Comparison of ENCODE assay signal across 8 mouse cellular contexts in the genomic region with DNA sequence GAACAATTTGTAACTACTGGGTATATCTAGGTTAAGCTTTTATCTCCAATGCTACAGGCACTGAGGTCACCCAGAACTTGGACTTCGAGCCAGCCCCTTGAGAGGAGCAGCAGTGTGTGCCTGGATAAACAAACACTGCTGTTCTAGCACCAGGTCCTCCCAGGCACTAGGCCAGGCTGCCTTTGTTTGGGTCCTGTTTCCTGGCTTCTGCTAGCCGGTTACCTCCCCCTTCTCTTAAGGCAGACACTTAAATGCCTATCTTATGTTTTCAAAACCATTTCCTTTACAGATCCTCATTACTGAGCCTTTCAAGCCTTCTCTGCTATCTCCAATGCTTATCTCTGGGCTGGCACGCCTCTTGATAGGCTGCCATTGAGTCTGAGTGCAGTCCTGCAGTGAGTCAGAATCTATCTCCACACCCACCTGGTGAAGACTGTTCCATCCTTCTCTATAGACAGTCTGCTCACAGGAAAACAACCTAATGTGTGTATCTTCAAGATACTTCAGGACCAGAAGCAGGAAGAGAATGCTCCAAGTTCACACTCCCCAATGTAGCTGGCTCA. TPM values are rescaled to one million over a fixed set of nuclear protein-coding genes. Genes with fewer than 3 reads are reported as not detected.
DNase-seq lines count a peak whose midpoint lies in the region; ATAC-seq and TF ChIP-seq lines count a peak whose summit lies in the region.

No protein-coding gene starts in this region.

- no peaks in the 10 kb centered on the region for H3K27me3 ChIP-seq in heart, embryonic 14.5 days (ENCODE audit: control insufficient read depth, insufficient read depth, low read length)
- no peaks in the 10 kb centered on the region for H3K27me3 ChIP-seq in thymus, adult 2 months (ENCODE audit: control insufficient read depth, insufficient read depth, low read length)

- no peaks in the 10 kb centered on the region for H3K9me3 ChIP-seq in heart, embryonic 14.5 days (ENCODE audit: control insufficient read depth, low read length)

- H3K27ac ChIP-seq in heart, embryonic 14.5 days (replicated peaks in 1 of 2; ENCODE audit: control insufficient read depth in 1 of 2, insufficient read depth in 1 of 2, low read depth in 2 of 2, low read length in 2 of 2): peak overlapping the region; percentile 78 to 86
- peak overlapping the region; percentile 98 for H3K27ac ChIP-seq in thymus, adult 2 months (ENCODE audit: control insufficient read depth, insufficient read depth, low read length)

- peak; percentile 28 to 60 for DNase-seq in frontal cortex, adult 2 months (ENCODE audit: extremely low spot score in 1 of 2, low spot score in 1 of 2)
- no peak for DNase-seq in frontal cortex, postnatal 25 days (ENCODE audit: low spot score in 2 of 2)
- DNase-seq in cerebellum, postnatal 14 days: peak; percentile 33 to 49
- DNase-seq in kidney, postnatal 14 days: peak; percentile 76
- peak; percentile 89 for DNase-seq in lung, postnatal 25 days (ENCODE audit: low spot score)
- DNase-seq in thymus, adult 2 months: peak; percentile 47

- H3K4me2 ChIP-seq in heart, embryonic 14.5 days (ENCODE audit: low read length): peak overlapping the region; percentile 29

- 3% methylated on average over 3 of the region's 3 CpGs for WGBS in heart, embryonic 14.5 days
- WGBS in thymus, adult 2 months: under 1% methylated on average over 3 of the region's 3 CpGs

- peak overlapping the region; percentile 21 for H3K9ac ChIP-seq in heart, embryonic 14.5 days (ENCODE audit: low read length)

- no peaks in the 10 kb centered on the region for H3K36me3 ChIP-seq in heart, embryonic 14.5 days (ENCODE audit: control insufficient read depth, insufficient read depth, low read length)
- no peaks in the 10 kb centered on the region for H3K36me3 ChIP-seq in thymus, adult 2 months (ENCODE audit: control insufficient read depth, insufficient read depth, low read length)

- no peak overlapping the region for H3K4me3 ChIP-seq in heart, embryonic 14.5 days (ENCODE audit: control insufficient read depth in 1 of 2, insufficient read depth in 1 of 2, low read depth in 1 of 2, low read length in 2 of 2)
- H3K4me3 ChIP-seq in thymus, adult 2 months (ENCODE audit: control insufficient read depth, insufficient read depth, low read length): no peak overlapping the region

- no peak for TF ChIP-seq POLR2A in thymus, adult 2 months (IDR thresholded peaks at IDR 0.05; ENCODE audit: control insufficient read depth, extremely low read depth, insufficient read depth, low read length, poor library complexity)

- H3K4me1 ChIP-seq in heart, embryonic 14.5 days (ENCODE audit: control insufficient read depth in 2 of 2, insufficient read depth in 2 of 2, low read length in 2 of 2): peaks cover 24 to 61% of the 10 kb centered on the region in 2 experiments
- H3K4me1 ChIP-seq in thymus, adult 2 months (replicated peaks; ENCODE audit: control insufficient read depth, insufficient read depth, low read length): peaks cover 53% of the 10 kb centered on the region

- peak; percentile 77 for ATAC-seq in CD4-positive, CD25-positive, alpha-beta regulatory T cell, adult 4 months
- ATAC-seq in heart, embryonic 14.5 days (ENCODE audit: insufficient number of reproducible peaks, insufficient read depth, low FRiP score, low read depth): peak; percentile 80

- no peak for TF ChIP-seq CTCF in thymus, adult 2 months (IDR thresholded peaks at IDR 0.05; ENCODE audit: borderline replicate concordance, control insufficient read depth, extremely low read depth, insufficient read depth, low read length, poor library complexity)

RNA-seq across cellular contexts. Expression of a gene that starts 23.2 kb away (rescaled TPM):
- polyA plus RNA-seq in frontal cortex, adult 2 months (2012; rRNA removed): 42.4 and 44.8 TPM in 2 replicates
- polyA plus RNA-seq in CD4-positive, CD25-positive, alpha-beta regulatory T cell, adult 4 months (2017; shearing (Covaris generic)): 10 to 100 TPM; 11.1 to 14.8 TPM
- polyA plus RNA-seq in heart, embryonic 14.5 days (2014; fragmentation: Nextera tagmentation; extraction: Ambion mirVana): 9.5 and 10.0 TPM in 2 replicates
- 51.1 and 62.0 TPM in 2 replicates for polyA plus RNA-seq in thymus, adult 2 months (2012; rRNA removed)

Comparison
In these comparisons a context has a peak if more than half of its experiments do, and no peak if none do; other contexts are left out.
1. DNase-seq: peak in frontal cortex, adult 2 months (2 of 2), cerebellum, postnatal 14 days (2 of 2), kidney, postnatal 14 days (single experiment), lung, postnatal 25 days (single experiment) and thymus, adult 2 months (single experiment); none in frontal cortex, postnatal 25 days (0 of 2).